Mouse (Mus musculus) heart, adult 9 months (tissue): ENCODE measurements at regions not wholly inside any gene's neighbourhood (a gene's known extent, or its start where the extent isn't known, plus 50 kb on each side); places are given as distances from the start of the nearest gene placed in this dataset.

ENCODE experiments used
- DNase-seq, 2 experiments: peaks; one replicate each; pipeline ENCODE4 v3.0.0; 2022; ENCODE audit warnings: low spot score in 2 of 2

DNA sequence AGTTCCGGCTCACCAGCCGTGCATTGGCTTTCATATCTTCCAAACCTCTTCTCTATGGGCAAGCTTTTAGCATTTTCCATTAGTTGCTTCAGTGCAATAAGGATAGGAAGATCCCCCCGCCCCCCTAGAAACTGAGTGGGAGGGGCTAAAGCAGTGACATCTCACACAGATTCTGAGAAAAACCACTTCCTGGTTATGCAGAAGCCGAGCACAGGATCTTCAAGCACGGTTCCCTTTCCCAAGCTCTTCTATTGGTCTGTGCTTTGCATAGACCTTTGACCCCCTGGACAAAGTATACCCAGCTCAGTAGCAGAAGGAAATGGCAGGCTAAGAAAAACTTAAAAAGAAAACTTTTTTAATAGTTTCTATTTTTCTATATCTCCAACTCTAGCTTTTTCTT lies 86.1 kb upstream of the Cep162 start:
- no peak for DNase-seq

DNA sequence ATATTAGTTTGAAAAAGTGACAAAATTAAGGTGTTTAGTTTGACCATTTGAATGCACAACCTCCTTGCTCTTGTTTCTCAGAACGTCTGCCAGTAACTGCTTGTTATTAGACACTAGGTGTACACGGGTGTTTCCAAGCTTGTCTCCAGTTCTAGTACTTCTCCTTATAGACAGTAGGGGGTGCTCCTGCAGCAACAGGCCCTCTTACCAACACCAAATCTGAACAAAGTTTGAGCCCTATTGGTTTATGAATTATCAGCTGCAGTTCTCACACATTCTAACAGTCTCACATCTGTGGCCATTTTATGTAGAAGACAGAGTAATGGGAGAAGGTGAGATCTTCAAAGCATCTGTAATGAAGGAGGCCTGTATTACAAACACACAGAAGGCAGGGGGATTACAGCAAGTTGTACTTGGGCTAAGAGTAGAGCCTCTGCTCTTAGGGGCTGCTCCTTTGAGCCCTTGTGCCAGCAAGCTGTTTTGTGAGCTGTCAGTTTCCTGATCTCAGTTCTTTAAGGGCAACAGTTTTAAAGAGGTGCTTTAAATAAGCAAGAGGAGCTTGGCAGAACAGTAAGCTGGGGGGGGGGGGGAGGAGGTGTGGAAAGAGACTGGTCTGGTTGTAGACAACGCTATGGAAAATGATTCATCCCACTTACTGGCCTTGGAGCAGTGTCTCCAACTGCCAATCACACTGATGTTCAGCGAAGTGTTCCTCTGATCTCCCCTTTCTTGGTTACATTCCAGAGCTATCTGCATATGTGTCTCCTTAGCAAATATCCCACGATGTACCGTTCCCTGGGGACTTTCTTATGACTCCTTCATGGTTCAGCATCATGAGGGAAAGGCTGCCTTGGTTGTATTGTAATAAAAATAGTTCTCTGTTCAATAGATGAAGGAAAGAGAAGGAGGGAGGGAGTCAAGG lies 71.3 kb upstream of the Cep162 start:
- no peak for DNase-seq

DNA sequence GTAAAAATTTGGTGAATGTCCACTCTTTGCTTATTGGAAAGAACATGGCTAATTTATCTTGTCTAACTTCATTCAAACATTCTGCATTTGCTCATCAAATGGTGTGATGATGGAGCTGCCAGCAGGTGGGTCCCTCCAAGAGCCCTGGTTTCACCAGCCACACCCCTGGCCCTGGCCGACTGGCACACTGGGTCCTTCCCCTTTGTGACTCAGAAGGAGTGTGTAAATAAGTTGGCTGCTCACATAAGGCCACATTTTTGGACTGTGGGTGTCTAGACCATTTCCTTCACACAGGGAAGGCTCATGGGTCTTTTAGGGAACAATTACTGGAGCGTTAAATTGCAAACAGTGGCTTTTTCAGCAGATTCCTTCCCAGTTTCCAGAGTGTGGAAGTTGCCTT lies 68.4 kb upstream of the Cep162 start:
- no peak for DNase-seq

- DNase-seq = no peak
Observed at GRCm38 (mm10) chr9:87320758-87321157, 65.4 kb upstream of the Cep162 start.

DNA sequence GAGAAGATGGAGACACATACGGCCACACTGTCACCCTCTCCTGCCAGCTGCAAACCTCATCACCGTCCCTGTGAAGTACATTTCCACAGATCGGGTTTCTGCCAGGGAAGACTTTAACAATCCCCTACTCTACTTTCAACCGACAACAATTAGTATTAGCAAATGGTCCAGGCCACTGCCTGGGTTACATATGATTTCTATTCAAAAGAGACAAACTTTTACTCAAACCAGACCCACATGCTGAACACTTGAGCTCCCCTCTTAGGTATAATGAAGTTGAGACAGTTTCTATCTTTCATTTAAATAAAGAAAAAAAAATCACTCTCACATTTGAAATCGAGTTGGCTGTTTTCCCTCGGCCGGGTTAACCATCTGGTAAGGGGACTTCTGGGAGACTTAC lies 63.4 kb upstream of the Cep162 start:
- DNase-seq = no peak

DNA sequence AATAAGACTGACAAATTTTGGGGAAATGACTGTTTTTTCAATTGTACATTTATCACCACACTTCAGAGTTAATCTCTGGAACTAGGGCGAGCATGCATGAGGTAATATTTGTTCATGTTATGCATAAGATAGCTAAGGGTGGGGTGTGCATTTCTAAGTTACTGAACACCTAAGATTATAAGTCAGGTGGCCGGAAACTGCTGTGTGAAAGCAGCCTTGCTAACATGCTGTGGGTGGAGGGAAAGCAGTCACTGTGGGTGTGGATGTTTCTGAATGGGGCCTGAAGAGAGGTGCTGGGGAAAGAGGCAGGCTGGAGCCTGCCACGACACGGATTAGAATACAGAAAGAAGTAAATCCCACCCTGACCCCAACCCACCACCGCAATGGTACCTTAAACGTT lies 54.8 kb upstream of the Cep162 start:
- no peak for DNase-seq
